Mouse (Mus musculus): ENCODE results near the gene Zdhhc22. TPM values are rescaled to one million over a fixed set of nuclear protein-coding genes. Genes with fewer than 3 reads are reported as not detected.

The Zdhhc22 gene
- polyA plus RNA-seq, 1 experiment from 2014 or later = 2.3 TPM

DNA sequence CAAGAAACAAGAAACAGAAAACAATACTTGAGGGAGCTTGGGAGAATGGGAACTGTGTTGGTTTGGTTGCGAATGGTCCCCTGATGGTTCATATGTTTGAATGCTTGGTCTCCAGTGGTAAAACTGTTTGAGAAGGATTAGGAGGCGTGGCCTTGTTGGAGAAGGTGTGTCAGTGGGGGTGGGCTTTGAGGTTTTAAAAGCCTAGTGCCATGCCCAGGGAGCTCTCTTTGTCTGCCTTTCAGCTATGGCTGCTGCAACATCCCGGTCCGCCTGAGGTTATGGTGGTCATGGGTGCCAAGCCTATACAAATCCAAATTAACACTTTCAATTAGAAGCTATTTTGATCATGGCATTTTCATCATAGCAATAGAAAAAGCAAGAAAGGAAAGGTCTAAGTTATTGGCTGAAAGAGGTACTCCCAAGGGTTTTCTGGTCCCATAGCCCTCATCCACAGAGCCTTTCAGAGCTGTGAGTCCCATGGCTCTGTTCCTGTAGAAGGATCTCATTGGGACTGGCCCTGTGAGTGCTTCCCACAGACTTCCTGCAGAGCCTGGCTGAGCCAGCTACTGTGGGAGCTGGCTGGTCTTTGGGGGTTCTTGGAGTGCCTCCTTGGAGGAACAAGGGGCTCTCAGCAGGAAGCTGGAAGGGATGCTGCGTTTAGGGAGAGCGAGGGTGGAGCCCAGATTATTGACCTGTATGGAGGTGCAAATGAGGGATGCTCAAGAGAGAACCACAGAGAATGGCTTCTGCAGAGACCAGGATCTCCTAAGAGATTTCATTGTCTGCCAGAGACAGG lies 59.1 kb downstream of the Zdhhc22 start:
- Histone ChIP-seq H3K4me3 (ENCODE audit: low read depth, low read length) (no peak overlapping the region), H3K27me3 (replicated peaks; ENCODE audit: control insufficient read depth, insufficient read depth, low read length) (no peaks in the 10 kb centered on the region), H3K27ac (replicated peaks; ENCODE audit: low read depth, low read length) (no peak overlapping the region), H3K4me1 (ENCODE audit: control insufficient read depth, insufficient read depth, low read length) (peaks cover 11% of the 10 kb centered on the region; the same call in 1 of the 2 replicates), H3K36me3 (ENCODE audit: control insufficient read depth, insufficient read depth, low read length) (no peaks in the 10 kb centered on the region), H3K4me2 (ENCODE audit: low read depth, low read length) (no peak overlapping the region), H3K9ac (ENCODE audit: low read depth, low read length) (no peak overlapping the region), H3K9me3 (ENCODE audit: control insufficient read depth, low read length) (peaks cover 4% of the 10 kb centered on the region; the same call in 1 of the 2 replicates)
- ATAC-seq (ENCODE audit: low read depth) (no peak), DNase-seq (ENCODE audit: low spot score) (no peak)
- 80% methylated on average over 6 of the region's 6 CpGs for WGBS

Small RNA genes lying within 50 kb of the gene (microRNA-seq; reads per million reads assigned to microRNA genes)
- gene Gm25847 (ENCODE audit: borderline number of aligned reads) = not detected

Other genes with a start within 250 kb of the Zdhhc22 start
- 33.5 and 33.8 TPM in 2 replicates for gene Irf2bpl, start 105.6 kb downstream of the Zdhhc22 start, polyA plus RNA-seq (2014; fragmentation: Nextera tagmentation; extraction: Ambion mirVana)
- 21.4 and 23.3 TPM in 2 replicates for gene Cipc, start 43.4 kb downstream of the Zdhhc22 start, polyA plus RNA-seq (2014; fragmentation: Nextera tagmentation; extraction: Ambion mirVana)
- 0.74 and 1.4 TPM in 2 replicates for gene Tmem63c, start 30.9 kb upstream of the Zdhhc22 start, polyA plus RNA-seq (2014; fragmentation: Nextera tagmentation; extraction: Ambion mirVana)
- 0.24 and 0.33 TPM in 2 replicates for gene Ngb, start 112.1 kb upstream of the Zdhhc22 start, polyA plus RNA-seq (2014; fragmentation: Nextera tagmentation; extraction: Ambion mirVana)
- 34.3 and 34.7 TPM in 2 replicates for gene Gstz1, start 156.7 kb upstream of the Zdhhc22 start, polyA plus RNA-seq (2014; fragmentation: Nextera tagmentation; extraction: Ambion mirVana)
- gene Pomt2, start 157.5 kb upstream of the Zdhhc22 start, polyA plus RNA-seq (2014; fragmentation: Nextera tagmentation; extraction: Ambion mirVana) = 18.5 and 21.3 TPM in 2 replicates
- 1.2 TPM in 2 replicates for gene Samd15, start 209.3 kb upstream of the Zdhhc22 start, polyA plus RNA-seq (2014; fragmentation: Nextera tagmentation; extraction: Ambion mirVana)
- gene Tmed8, start 210.0 kb upstream of the Zdhhc22 start, polyA plus RNA-seq (2014; fragmentation: Nextera tagmentation; extraction: Ambion mirVana) = 3.8 and 4.2 TPM in 2 replicates
- 0.37 and 0.72 TPM in 2 replicates for gene Noxred1, start 248.3 kb upstream of the Zdhhc22 start, polyA plus RNA-seq (2014; fragmentation: Nextera tagmentation; extraction: Ambion mirVana)

Measured in embryonic facial prominence, embryonic 14.5 days (tissue).